Mouse (Mus musculus): ENCODE measurements at regions not wholly inside any gene's neighbourhood (a gene's known extent, or its start where the extent isn't known, plus 50 kb on each side); places are given as distances from the start of the nearest gene placed in this dataset.

- TF ChIP-seq CTCF (IDR thresholded peaks at IDR 0.05; ENCODE audit: borderline replicate concordance, insufficient read depth, low read length) (no peak), POLR2A (IDR thresholded peaks at IDR 0.05; ENCODE audit: low read depth, low read length) (no peak)
These were observed 796.7 kb downstream of the Tmem132b start for GRCm38 (mm10) chr5:126328276-126328675.
